8 mouse cellular contexts compared by ENCODE assay signal in the genomic region with DNA sequence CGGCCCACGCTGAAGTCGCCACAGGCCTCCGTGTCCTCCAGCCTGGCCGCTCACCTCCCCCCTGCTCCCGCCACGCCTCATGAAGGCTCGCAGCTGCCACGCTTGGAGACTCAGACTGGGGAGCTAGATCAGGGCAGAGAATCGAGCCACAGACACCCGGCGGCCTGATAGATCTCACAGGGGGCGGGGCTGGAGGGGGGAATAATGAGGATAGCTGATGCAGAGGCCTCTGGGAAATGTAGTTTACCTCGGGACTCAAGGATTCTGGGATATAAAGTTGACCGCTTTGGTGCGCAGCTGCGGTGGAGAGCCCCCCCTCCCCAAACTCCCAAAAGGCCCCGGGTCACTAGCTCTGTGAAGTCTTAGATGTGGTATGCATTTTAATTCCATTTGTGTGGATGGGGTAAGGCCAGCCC. TPM values are rescaled to one million over a fixed set of nuclear protein-coding genes. Genes with fewer than 3 reads are reported as not detected.
DNase-seq lines count a peak whose midpoint lies in the region; ATAC-seq lines count a peak whose summit lies in the region.

TSS of gene Zfp354b (minus strand) at position 183 of the 416 bp plus-strand sequence.

- no peaks in the 10 kb centered on the region for H3K27me3 ChIP-seq in intestine, embryonic 16.5 days (replicated peaks; ENCODE audit: control insufficient read depth, insufficient read depth, low read length)

- H3K4me2 ChIP-seq in intestine, embryonic 16.5 days (ENCODE audit: low read depth, low read length): peak within 1 kb of the TSS; percentile 98

- WGBS in intestine, embryonic 16.5 days: 2% methylated on average over 18 of the region's 18 CpGs

- no peaks in the 10 kb centered on the region for H3K36me3 ChIP-seq in intestine, embryonic 16.5 days (ENCODE audit: control insufficient read depth, insufficient read depth, low read length)

- peak; percentile 95 for ATAC-seq in intestine, embryonic 16.5 days
- peak; percentile 90 for ATAC-seq in megakaryocyte progenitor cell, adult 5-6 weeks (replicated peaks; ENCODE audit: poor library complexity)

- no peaks in the 10 kb centered on the region for H3K9me3 ChIP-seq in intestine, embryonic 16.5 days (ENCODE audit: control insufficient read depth, low read length)

- H3K9ac ChIP-seq in intestine, embryonic 16.5 days (ENCODE audit: low read depth, low read length): peak within 1 kb of the TSS; percentile 82

- no peaks in the 10 kb centered on the region for H3K4me1 ChIP-seq in intestine, embryonic 16.5 days (ENCODE audit: control insufficient read depth, insufficient read depth, low read length)

- intact Hi-C loops in left cerebral cortex, postnatal 14 days (cut with DNase I): loop anchor here (1.0 kb wide), 1 partner anchor 43 kb away; no protein-coding TSS in a partner anchor

- H3K27ac ChIP-seq in intestine, embryonic 16.5 days (ENCODE audit: low read length): peak within 1 kb of the TSS; percentile 46; the same call in 1 of the 2 replicates

- H3K4me3 ChIP-seq in intestine, embryonic 16.5 days (ENCODE audit: low read length): peak within 1 kb of the TSS; percentile 79

- DNase-seq in adrenal gland, adult 2 months: peak; percentile 92
- DNase-seq in embryo, embryonic 11 days: peak; percentile 94
- DNase-seq in gastrocnemius, postnatal 4 days (ENCODE audit: low spot score in 2 of 2): peak; percentile 32 to 74
- peak; percentile 85 to 91 for DNase-seq in left cerebral cortex, postnatal 14 days (ENCODE audit: low spot score in 2 of 2)
- peak; percentile 80 for DNase-seq in right cerebral cortex, postnatal 25 days
- peak; percentile 70 to 81 for DNase-seq in urinary bladder, postnatal 36 days (ENCODE audit: low spot score in 2 of 2)

RNA-seq across cellular contexts. Expression of gene Zfp354b, which starts in this region (rescaled TPM):
- 1 to 10 TPM; 2.7 to 3.0 TPM for total RNA-seq in adrenal gland, adult 2 months (2021)
- 0.06 and 0.11 TPM in 2 replicates for polyA plus RNA-seq in adrenal gland, adult 2 months (2012; rRNA removed)
- total RNA-seq in gastrocnemius, postnatal 4 days (2021): 1 to 10 TPM; 1.8 TPM
- polyA plus RNA-seq in intestine, embryonic 16.5 days (2015; fragmentation: Nextera tagmentation; extraction: Ambion mirVana): 0.68 and 1.0 TPM in 2 replicates
- 1 to 10 TPM; 3.8 to 4.0 TPM for total RNA-seq in left cerebral cortex, postnatal 14 days (2021)
- 0.10 TPM in 1 of 2 replicates, not detected in the other for total RNA-seq in megakaryocyte progenitor cell, adult 5-6 weeks (2015)
- 0.27 TPM in 1 of 2 replicates, not detected in the other for total RNA-seq in megakaryocyte progenitor cell, adult 5-6 weeks (2017)

Comparison
In these comparisons a context has a peak if more than half of its experiments do, and no peak if none do; other contexts are left out.
1. Peak in every context shown above with its lines: DNase-seq, ATAC-seq, H3K4me3 ChIP-seq and H3K27ac ChIP-seq.
2. Peak in ATAC-seq in megakaryocyte progenitor cell, adult 5-6 weeks; RNA of the gene not detected or under 1 TPM.